Comparison of ENCODE assay signal across 10 mouse cellular contexts in the genomic region with DNA sequence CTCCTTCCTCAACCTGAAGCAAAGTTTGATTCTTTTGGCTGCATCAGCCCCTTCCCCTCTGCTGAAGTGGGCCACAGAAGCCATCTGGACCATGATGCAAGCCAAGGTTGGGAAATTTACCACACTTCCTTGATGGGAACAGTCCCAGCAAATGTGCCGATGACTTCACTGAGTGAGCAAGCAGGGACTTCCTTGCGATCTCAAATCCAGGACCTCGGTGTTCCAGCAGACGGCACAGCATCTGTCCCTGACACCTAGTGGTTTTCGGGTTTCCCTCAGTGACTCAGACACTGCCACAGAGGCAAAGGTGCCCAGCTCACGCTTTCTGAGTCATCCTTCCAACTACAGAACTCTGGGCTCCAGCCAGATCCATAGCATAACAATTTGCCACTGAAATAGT. TPM values are rescaled to one million over a fixed set of nuclear protein-coding genes. Genes with fewer than 3 reads are reported as not detected.
DNase-seq lines count a peak whose midpoint lies in the region; ATAC-seq lines count a peak whose summit lies in the region.
"Had no signal": no experiment of that assay in that cellular context is flagged by ENCODE, and none has a peak within 500 bp of the region (broad histone marks: within the 10 kb centered on the region; RNA-seq: fewer than 3 reads in every experiment).

No protein-coding gene starts in this region.

- no peak overlapping the region for H3K4me3 ChIP-seq in hindbrain, embryonic 14.5 days (replicated peaks; ENCODE audit: low read length)

- no peak for ATAC-seq in hindbrain, embryonic 14.5 days (ENCODE audit: low FRiP score)

- DNase-seq in gastrocnemius, adult 18-20 months (ENCODE audit: low spot score) = peak; percentile 81
- no peak for DNase-seq in gastrocnemius, postnatal 4 days (ENCODE audit: low spot score in 2 of 2)
- peak; percentile 43 for DNase-seq in Muller cell, postnatal 12 days (ENCODE audit: inconsistent ontology term)
- DNase-seq in gastrocnemius, postnatal 36 days = peak; percentile 31 to 40
- DNase-seq in lung, postnatal 25 days (ENCODE audit: low spot score) = peak; percentile 73
- no peak for DNase-seq in hindbrain, embryonic 14.5 days (ENCODE audit: low spot score)
- no peak for DNase-seq in ovary, postnatal 36 days (ENCODE audit: low spot score)
- DNase-seq in kidney, adult 8-10 months = no peak
- DNase-seq: cerebellum, adult 18-20 months had no signal

- no peaks in the 10 kb centered on the region for H3K36me3 ChIP-seq in hindbrain, embryonic 14.5 days (replicated peaks; ENCODE audit: control insufficient read depth, insufficient read depth)

- no peaks in the 10 kb centered on the region for H3K9me3 ChIP-seq in hindbrain, embryonic 14.5 days (ENCODE audit: control insufficient read depth, low read length)

- H3K4me2 ChIP-seq in hindbrain, embryonic 14.5 days (replicated peaks) = no peak overlapping the region

- 0 out of 2 replicates have a peak, but pooled peaks cover 3% of the 10 kb centered on the region for H3K4me1 ChIP-seq in hindbrain, embryonic 14.5 days (replicated peaks; ENCODE audit: control insufficient read depth, insufficient read depth, low read length)

- H3K27ac ChIP-seq in hindbrain, embryonic 14.5 days = no peak overlapping the region
- H3K27ac ChIP-seq: macrophage had no signal

- intact Hi-C loops in gastrocnemius, postnatal 36 days (cut with DNase I) = no loop called here

- H3K9ac ChIP-seq in hindbrain, embryonic 14.5 days = no peak overlapping the region

- 86% methylated on average over 6 of the region's 6 CpGs for WGBS in hindbrain, embryonic 14.5 days

- no peaks in the 10 kb centered on the region for H3K27me3 ChIP-seq in hindbrain, embryonic 14.5 days (ENCODE audit: control insufficient read depth, insufficient read depth, low read length)

RNA-seq across cellular contexts. Expression of gene Pfkfb3, which starts 23.8 kb away (rescaled TPM):
- 100 to 1,000 TPM; 140 to 400 TPM for total RNA-seq in gastrocnemius, adult 18-20 months (2021)
- 10 to 100 TPM in 1 of 2 experiments, 1 to 10 TPM in 1; 9.2 to 17.3 TPM for total RNA-seq in gastrocnemius, postnatal 4 days (2021)
- total RNA-seq in gastrocnemius, postnatal 36 days (2021) = 100 to 1,000 TPM; 128 to 161 TPM
- polyA plus RNA-seq in hindbrain, embryonic 14.5 days (2014; fragmentation: Nextera tagmentation; extraction: Ambion mirVana) = 27.6 and 32.0 TPM in 2 replicates

Comparison
In these comparisons a context has a peak if more than half of its experiments do, and no peak if none do; other contexts are left out.
1. DNase-seq: peak in gastrocnemius, adult 18-20 months (single experiment), Muller cell, postnatal 12 days (single experiment), gastrocnemius, postnatal 36 days (2 of 2) and lung, postnatal 25 days (single experiment); none in gastrocnemius, postnatal 4 days (0 of 2), hindbrain, embryonic 14.5 days (single experiment), ovary, postnatal 36 days (single experiment) and kidney, adult 8-10 months (0 of 2).
2. RNA of gene Pfkfb3, which starts 23.8 kb away (total RNA-seq): 140 to 400 TPM in gastrocnemius, adult 18-20 months and 128 to 161 TPM in gastrocnemius, postnatal 36 days; 9.2 to 17.3 TPM in gastrocnemius, postnatal 4 days; every median in the first group is over 4 times any median in the second.